Mouse (Mus musculus): ENCODE results near the gene Pld6.
"Not testable (repeated sequence)": the region's sequence is repeated elsewhere in the genome, so short reads cannot be mapped to it uniquely, and the experiment has no call there.

DNA sequence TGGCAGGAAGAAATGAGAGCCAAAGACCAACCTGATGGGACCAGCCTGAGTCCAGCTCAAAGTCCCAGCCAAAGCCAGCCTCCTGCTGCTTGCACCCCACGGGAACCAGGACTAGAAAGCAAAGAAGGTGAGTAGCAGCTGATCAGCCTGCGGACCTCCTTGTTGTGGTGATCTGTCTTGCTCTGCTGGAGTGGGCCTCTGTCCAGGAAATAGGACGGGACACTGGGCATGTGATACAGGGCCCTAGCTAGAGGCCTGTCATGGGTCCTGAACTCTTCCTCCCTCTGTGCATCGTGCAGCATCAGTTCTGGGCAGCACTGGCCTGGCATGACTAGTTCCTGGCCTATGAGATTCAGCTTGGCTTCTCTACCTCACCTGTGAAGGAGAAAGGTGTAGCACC is 51.5 kb downstream of the Pld6 start:
- not testable (repeated sequence) for TF ChIP-seq CTCF, EP300 (IDR thresholded peaks at IDR 0.05; ENCODE audit: low read depth)
